ENCODE assay signal across 21 mouse cellular contexts in the genomic region with DNA sequence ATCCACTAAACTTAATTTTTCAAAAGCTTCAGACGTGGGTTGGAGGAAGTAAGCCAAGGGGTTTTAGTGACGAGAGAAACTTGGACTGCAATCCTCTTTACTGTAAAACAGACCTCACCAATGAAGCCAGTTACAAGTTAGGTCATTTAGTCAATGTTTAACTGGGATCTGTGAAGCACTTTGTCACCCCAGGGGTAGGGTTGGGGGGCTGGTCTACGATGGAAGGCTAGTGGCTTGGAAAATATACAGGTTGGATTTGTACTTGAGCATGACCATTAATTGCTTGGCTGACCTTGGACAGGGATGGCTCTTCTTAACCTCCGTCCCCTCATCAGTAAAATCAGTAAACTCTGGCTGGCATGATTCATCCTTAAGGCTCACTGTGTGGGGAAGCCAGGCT.
DNase-seq lines count a peak whose midpoint lies in the region; ATAC-seq lines count a peak whose summit lies in the region.
"Had no signal": no experiment of that assay in that cellular context is flagged by ENCODE, and none has a peak within 500 bp of the region (broad histone marks: within the 10 kb centered on the region; RNA-seq: fewer than 3 reads in every experiment).

No protein-coding gene starts in this region.

- peak; percentile 74 for ATAC-seq in kidney, embryonic 16.5 days (ENCODE audit: low FRiP score, low TSS enrichment)
- ATAC-seq: forebrain, embryonic 14.5 days; forebrain, embryonic 16.5 days had no signal

- no peak overlapping the region for H3K4me2 ChIP-seq in kidney, embryonic 16.5 days (replicated peaks; ENCODE audit: low read depth, low read length)
- H3K4me2 ChIP-seq: embryonic facial prominence, embryonic 13.5 days; embryonic facial prominence, embryonic 15.5 days; forebrain, embryonic 12.5 days had no signal

- H3K9ac ChIP-seq in kidney, embryonic 16.5 days (replicated peaks; ENCODE audit: low read length): no peak overlapping the region
- H3K9ac ChIP-seq: embryonic facial prominence, embryonic 13.5 days; embryonic facial prominence, embryonic 15.5 days; forebrain, embryonic 12.5 days had no signal

- H3K4me1 ChIP-seq in kidney, embryonic 16.5 days (ENCODE audit: insufficient read depth, low read length): no peaks in the 10 kb centered on the region
- H3K4me1 ChIP-seq: embryonic facial prominence, embryonic 13.5 days; embryonic facial prominence, embryonic 15.5 days; forebrain, embryonic 10.5 days; forebrain, embryonic 12.5 days had no signal

- H3K27ac ChIP-seq in kidney, embryonic 16.5 days (ENCODE audit: low read length): no peak overlapping the region
- H3K27ac ChIP-seq: embryonic facial prominence, embryonic 13.5 days; embryonic facial prominence, embryonic 15.5 days; forebrain, embryonic 10.5 days; forebrain, embryonic 12.5 days had no signal

- no peaks in the 10 kb centered on the region for H3K27me3 ChIP-seq in kidney, embryonic 16.5 days (ENCODE audit: insufficient read depth, low read length)
- H3K27me3 ChIP-seq: embryonic facial prominence, embryonic 13.5 days; embryonic facial prominence, embryonic 15.5 days; forebrain, embryonic 12.5 days had no signal

- DNase-seq in kidney, adult 9 months: peak; percentile 4
- DNase-seq in kidney, adult 8-10 months: no peak
- DNase-seq in kidney, postnatal 10 days: no peak
- DNase-seq: adrenal gland, adult 2 months; adrenal gland, postnatal 10 days; adrenal gland, postnatal 25 days; cerebellum, adult 11 months; cerebellum, adult 18-20 months; cerebellum, adult 8-10 months; cerebellum, adult 9-11 months; cerebellum, postnatal 14 days; cerebellum, postnatal 36 days; embryo, embryonic 11 days had no signal

- H3K9me3 ChIP-seq in kidney, embryonic 16.5 days (ENCODE audit: low read length): no peaks in the 10 kb centered on the region
- H3K9me3 ChIP-seq: embryonic facial prominence, embryonic 13.5 days; embryonic facial prominence, embryonic 15.5 days; forebrain, embryonic 10.5 days; forebrain, embryonic 12.5 days had no signal

- 60% methylated on average over 4 of the region's 4 CpGs for WGBS in kidney, embryonic 16.5 days

- no peaks in the 10 kb centered on the region for H3K36me3 ChIP-seq in kidney, embryonic 16.5 days (ENCODE audit: insufficient read depth, low read length)
- H3K36me3 ChIP-seq: embryonic facial prominence, embryonic 13.5 days; embryonic facial prominence, embryonic 15.5 days; forebrain, embryonic 10.5 days; forebrain, embryonic 12.5 days had no signal

- no peak overlapping the region for H3K4me3 ChIP-seq in kidney, embryonic 16.5 days (ENCODE audit: low read length)
- H3K4me3 ChIP-seq: embryonic facial prominence, embryonic 13.5 days; embryonic facial prominence, embryonic 15.5 days; erythroblast, embryonic 14.5 days; forebrain, embryonic 10.5 days; forebrain, embryonic 12.5 days had no signal
